Mouse (Mus musculus): ENCODE measurements around the gene Spcs2. TPM values are rescaled to one million over a fixed set of nuclear protein-coding genes. Genes with fewer than 3 reads are reported as not detected.

Gene Spcs2
- polyA plus RNA-seq, 1 experiment from 2014 or later = 165 TPM

DNA sequence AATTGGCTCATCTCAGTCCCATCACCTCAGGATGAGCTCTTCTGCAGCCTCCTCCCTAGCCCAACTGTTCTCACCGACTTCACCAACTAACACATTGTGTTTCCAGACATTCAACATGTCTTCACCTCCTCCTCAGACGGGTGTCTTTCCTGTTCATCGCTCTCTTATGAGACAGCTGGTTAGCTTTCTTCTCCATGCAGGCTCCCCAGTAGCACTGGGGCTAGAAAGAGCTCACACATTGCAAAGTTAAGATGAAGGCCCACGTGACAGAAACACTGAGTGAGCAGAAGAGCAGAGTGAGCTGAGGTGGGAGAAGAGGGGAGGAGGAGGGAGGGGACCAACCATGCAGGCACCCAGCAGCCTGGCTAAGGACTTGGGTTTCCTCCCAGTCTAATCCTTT is 38.9 kb upstream of the Spcs2 start:
- TF ChIP-seq CTCF (IDR thresholded peaks at IDR 0.05; ENCODE audit: low read depth) (no peak), EP300 (IDR thresholded peaks at IDR 0.05; ENCODE audit: low read depth) (no peak)
- 64% methylated on average over 4 of the region's 4 CpGs for WGBS (ENCODE audit: insufficient replicate concordance)
- ATAC-seq = no peak

DNA sequence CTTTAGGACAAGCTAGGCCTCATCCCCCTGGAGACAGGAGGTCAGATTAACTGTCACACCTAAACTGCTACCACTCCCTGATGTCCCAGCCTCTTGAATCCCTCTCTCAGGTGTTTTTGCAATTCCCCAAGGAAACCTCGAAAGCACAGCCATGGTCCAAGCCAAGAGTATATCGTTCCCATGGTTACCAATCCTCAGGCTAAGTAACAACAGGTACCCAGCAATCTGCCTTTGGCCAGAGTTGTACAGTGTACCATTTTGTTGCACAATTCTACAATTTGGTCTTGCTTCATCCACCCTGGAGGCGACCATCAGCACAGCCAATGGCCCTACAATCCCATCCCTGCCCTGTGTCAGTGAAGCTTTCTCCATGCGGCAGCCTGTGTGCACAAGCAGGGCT is 33.6 kb upstream of the Spcs2 start:
- ATAC-seq (no peak; the same call in 1 of the 2 replicates), DNase-seq (no peak)
- no peak overlapping the region for H3K9ac ChIP-seq (replicated peaks)
- WGBS (ENCODE audit: insufficient replicate concordance) = 71% methylated on average over 4 of the region's 4 CpGs
- no peaks in the 10 kb centered on the region for H3K27me3 ChIP-seq (ENCODE audit: insufficient read depth, low read length)
- TF ChIP-seq EP300 (IDR thresholded peaks at IDR 0.05; ENCODE audit: low read depth) = no peak
- no peak for TF ChIP-seq CTCF (IDR thresholded peaks at IDR 0.05; ENCODE audit: low read depth)
- no peaks in the 10 kb centered on the region for H3K9me3 ChIP-seq (ENCODE audit: low read length)
- H3K4me1 ChIP-seq (ENCODE audit: insufficient read depth) = no peaks in the 10 kb centered on the region
- H3K27ac ChIP-seq (ENCODE audit: low read depth) = no peak overlapping the region
- no peaks in the 10 kb centered on the region for H3K36me3 ChIP-seq (replicated peaks; ENCODE audit: insufficient read depth, low read length)
- no peak overlapping the region for H3K4me2 ChIP-seq (ENCODE audit: low read depth, low read length)
- no peak overlapping the region for H3K4me3 ChIP-seq (ENCODE audit: low read depth, low read length)

More for the DNA sequence above, 38.9 kb upstream of the Spcs2 start:
- H3K4me2 ChIP-seq (ENCODE audit: low read depth, low read length) = no peak overlapping the region
- no peak overlapping the region for H3K27ac ChIP-seq (ENCODE audit: low read depth)
- DNase-seq = no peak
- no peaks in the 10 kb centered on the region for H3K9me3 ChIP-seq (ENCODE audit: low read length)
- no peaks in the 10 kb centered on the region for H3K4me1 ChIP-seq (ENCODE audit: insufficient read depth)
- no peak overlapping the region for H3K4me3 ChIP-seq (ENCODE audit: low read depth, low read length)
- no peaks in the 10 kb centered on the region for H3K27me3 ChIP-seq (ENCODE audit: insufficient read depth, low read length)
- H3K9ac ChIP-seq (replicated peaks) = no peak overlapping the region
- no peaks in the 10 kb centered on the region for H3K36me3 ChIP-seq (replicated peaks; ENCODE audit: insufficient read depth, low read length)

- Histone ChIP-seq H3K4me1 (ENCODE audit: insufficient read depth) (no peaks in the 10 kb centered on the region), H3K27ac (ENCODE audit: low read depth) (no peak overlapping the region), H3K9ac (replicated peaks) (no peak overlapping the region), H3K27me3 (ENCODE audit: insufficient read depth, low read length) (no peaks in the 10 kb centered on the region), H3K4me3 (ENCODE audit: low read depth, low read length) (no peak overlapping the region), H3K36me3 (replicated peaks; ENCODE audit: insufficient read depth, low read length) (no peaks in the 10 kb centered on the region), H3K4me2 (ENCODE audit: low read depth, low read length) (no peak overlapping the region), H3K9me3 (ENCODE audit: low read length) (no peaks in the 10 kb centered on the region)
- DNase-seq (no peak), ATAC-seq (no peak)
- no peak for TF ChIP-seq CTCF (IDR thresholded peaks at IDR 0.05; ENCODE audit: low read depth)
- no peak for TF ChIP-seq EP300 (IDR thresholded peaks at IDR 0.05; ENCODE audit: low read depth)
- WGBS (ENCODE audit: insufficient replicate concordance) = 77% methylated on average over 6 of the region's 6 CpGs
These were observed 31.2 kb upstream of the Spcs2 start for GRCm38 (mm10) chr7:99894478-99894877.

GRCm38 (mm10) chr7:99893967-99894366 is 30.7 kb upstream of the Spcs2 start:
- no peak for ATAC-seq

GRCm38 (mm10) chr7:99892351-99892750 is 29.1 kb upstream of the Spcs2 start:
- H3K27ac ChIP-seq (ENCODE audit: low read depth) = no peak overlapping the region
- H3K36me3 ChIP-seq (replicated peaks; ENCODE audit: insufficient read depth, low read length) = no peaks in the 10 kb centered on the region
- H3K4me2 ChIP-seq (ENCODE audit: low read depth, low read length) = no peak overlapping the region
- no peak overlapping the region for H3K9ac ChIP-seq (replicated peaks)
- DNase-seq = no peak
- no peaks in the 10 kb centered on the region for H3K27me3 ChIP-seq (ENCODE audit: insufficient read depth, low read length)
- H3K4me3 ChIP-seq (ENCODE audit: low read depth, low read length) = no peak overlapping the region
- TF ChIP-seq CTCF (IDR thresholded peaks at IDR 0.05; ENCODE audit: low read depth) = no peak
- TF ChIP-seq EP300 (IDR thresholded peaks at IDR 0.05; ENCODE audit: low read depth) = no peak
- H3K4me1 ChIP-seq (ENCODE audit: insufficient read depth) = no peaks in the 10 kb centered on the region
- 76% methylated on average over 2 of the region's 2 CpGs for WGBS (ENCODE audit: insufficient replicate concordance)
- no peaks in the 10 kb centered on the region for H3K9me3 ChIP-seq (ENCODE audit: low read length)
- no peak for ATAC-seq

More at GRCm38 (mm10) chr7:99893967-99894366, 30.7 kb upstream of the Spcs2 start:
- TF ChIP-seq CTCF (IDR thresholded peaks at IDR 0.05; ENCODE audit: low read depth) (no peak), EP300 (IDR thresholded peaks at IDR 0.05; ENCODE audit: low read depth) (no peak)
- no peak overlapping the region for H3K9ac ChIP-seq (replicated peaks)
- no peak overlapping the region for H3K27ac ChIP-seq (ENCODE audit: low read depth)
- WGBS (ENCODE audit: insufficient replicate concordance) = 73% methylated on average over 3 of the region's 3 CpGs
- H3K4me1 ChIP-seq (ENCODE audit: insufficient read depth) = no peaks in the 10 kb centered on the region
- H3K4me3 ChIP-seq (ENCODE audit: low read depth, low read length) = no peak overlapping the region
- H3K27me3 ChIP-seq (ENCODE audit: insufficient read depth, low read length) = no peaks in the 10 kb centered on the region
- no peaks in the 10 kb centered on the region for H3K36me3 ChIP-seq (replicated peaks; ENCODE audit: insufficient read depth, low read length)
- DNase-seq = no peak
- H3K9me3 ChIP-seq (ENCODE audit: low read length) = no peaks in the 10 kb centered on the region
- H3K4me2 ChIP-seq (ENCODE audit: low read depth, low read length) = no peak overlapping the region

DNA sequence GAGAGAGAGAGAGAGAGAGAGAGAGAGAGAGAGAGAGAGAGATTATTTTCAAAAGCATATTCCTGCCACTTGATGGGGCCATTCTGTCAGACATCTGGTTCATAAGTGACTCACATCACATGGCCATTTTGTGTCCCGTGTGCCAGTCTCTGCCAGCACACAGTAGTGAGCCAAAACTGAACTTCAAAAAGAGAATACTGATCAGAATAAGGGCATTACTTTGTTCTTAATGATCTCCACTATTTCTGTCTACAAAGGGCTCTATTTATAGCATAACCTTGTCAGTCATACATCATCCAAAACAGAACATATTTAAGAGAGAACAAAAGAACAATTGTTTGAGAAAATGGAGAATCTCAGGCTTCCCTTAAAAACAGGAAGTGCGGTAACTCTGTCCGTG is 28.2 kb upstream of the Spcs2 start:
- Histone ChIP-seq H3K27me3 (ENCODE audit: insufficient read depth, low read length) (no peaks in the 10 kb centered on the region), H3K4me1 (ENCODE audit: insufficient read depth) (no peaks in the 10 kb centered on the region), H3K4me2 (ENCODE audit: low read depth, low read length) (no peak overlapping the region), H3K36me3 (replicated peaks; ENCODE audit: insufficient read depth, low read length) (no peaks in the 10 kb centered on the region), H3K9ac (replicated peaks) (no peak overlapping the region), H3K9me3 (ENCODE audit: low read length) (no peaks in the 10 kb centered on the region), H3K4me3 (ENCODE audit: low read depth, low read length) (no peak overlapping the region), H3K27ac (ENCODE audit: low read depth) (no peak overlapping the region)
- TF ChIP-seq CTCF (IDR thresholded peaks at IDR 0.05; ENCODE audit: low read depth) (no peak), EP300 (IDR thresholded peaks at IDR 0.05; ENCODE audit: low read depth) (no peak)
- ATAC-seq = no peak
- WGBS (ENCODE audit: insufficient replicate concordance) = 30% methylated on average over 3 of the region's 3 CpGs
- no peak for DNase-seq
